Mouse (Mus musculus) lung, adult 2 months (tissue): Measurements from ENCODE around the gene Fezf1.

Experiments
- CTCF ChIP-seq: fragments of 200-500 bp; IDR thresholded peaks from 2 replicates; pipeline ENCODE4 v1.5.1; 2011; ENCODE audit warnings: mild to moderate bottlenecking, low read length, control low read depth; ENCODE audit not compliant: insufficient read depth
- POLR2A ChIP-seq: fragments of 200-500 bp; IDR thresholded peaks from 2 replicates; pipeline ENCODE4 v1.6.1; 2011; ENCODE audit warnings: low read depth, mild to moderate bottlenecking, control low read depth, low read length, borderline replicate concordance; ENCODE audit errors: extremely low read depth

DNA sequence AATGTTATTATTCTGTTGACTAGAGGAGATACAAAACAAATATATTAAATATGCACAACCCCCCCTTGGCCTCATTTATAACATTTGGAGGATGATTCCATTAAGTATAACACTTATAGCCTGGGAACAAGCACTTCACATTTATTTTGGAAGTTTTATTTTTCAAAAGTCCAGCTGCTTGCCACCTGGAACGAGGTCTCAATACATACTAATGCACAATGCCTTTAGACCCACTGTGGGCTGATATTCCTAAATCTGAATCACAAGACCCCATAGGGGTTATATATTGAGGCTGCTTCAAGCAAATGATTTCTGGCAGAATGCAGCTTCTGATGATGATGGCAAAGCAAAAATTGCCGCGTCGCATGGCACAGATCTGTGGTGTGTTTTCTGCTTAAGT is 25.3 kb upstream of the Fezf1 start:
- no peak for TF ChIP-seq POLR2A
- TF ChIP-seq CTCF, result no peak
